Mouse (Mus musculus): ENCODE results near the gene Kcnd3. TPM values are rescaled to one million over a fixed set of nuclear protein-coding genes. Genes with fewer than 3 reads are reported as not detected.

The Kcnd3 gene
- polyA plus RNA-seq, 1 experiment: not detected

DNA sequence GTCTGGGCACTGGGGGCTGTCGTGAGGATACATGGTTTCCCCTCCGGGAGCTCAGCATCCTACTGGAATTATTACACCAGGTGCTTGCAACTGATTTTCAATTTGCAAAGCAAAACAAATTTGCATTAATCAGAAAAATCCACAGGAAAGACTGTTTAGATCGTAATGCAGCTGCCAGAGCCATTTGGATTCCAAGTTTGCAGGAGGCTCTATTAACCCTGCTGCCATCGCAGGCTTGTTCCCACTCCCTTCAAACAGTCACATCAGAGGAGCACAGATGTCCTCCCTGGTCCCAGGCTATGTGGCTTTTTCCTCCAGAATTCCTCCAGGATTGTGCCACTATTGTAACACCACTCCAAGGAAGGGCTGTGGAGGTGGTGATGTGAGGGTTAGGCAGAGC lies 54.5 kb downstream of the Kcnd3 start:
- no peak overlapping the region for H3K4me3 ChIP-seq (replicated peaks)
- H3K27me3 ChIP-seq (ENCODE audit: control insufficient read depth): no peaks in the 10 kb centered on the region
- TF ChIP-seq GATA1 (IDR thresholded peaks at IDR 0.05; ENCODE audit: low read length): no peak
- TF ChIP-seq TAL1 (IDR thresholded peaks at IDR 0.05; ENCODE audit: low read length): no peak
- H3K9me3 ChIP-seq (ENCODE audit: control insufficient read depth, low read length): no peaks in the 10 kb centered on the region
- H3K4me1 ChIP-seq (ENCODE audit: control insufficient read depth): no peaks in the 10 kb centered on the region
- H3K36me3 ChIP-seq (ENCODE audit: control insufficient read depth): no peaks in the 10 kb centered on the region

GRCm38 (mm10) chr3:105509321-105509720 lies 57.2 kb downstream of the Kcnd3 start:
- TF ChIP-seq TAL1 (IDR thresholded peaks at IDR 0.05; ENCODE audit: low read length) (no peak), GATA1 (IDR thresholded peaks at IDR 0.05; ENCODE audit: low read length) (no peak)
- no peaks in the 10 kb centered on the region for H3K36me3 ChIP-seq (ENCODE audit: control insufficient read depth)
- no peaks in the 10 kb centered on the region for H3K9me3 ChIP-seq (ENCODE audit: control insufficient read depth, low read length)
- H3K4me1 ChIP-seq (ENCODE audit: control insufficient read depth): no peaks in the 10 kb centered on the region
- no peaks in the 10 kb centered on the region for H3K27me3 ChIP-seq (ENCODE audit: control insufficient read depth)
- H3K4me3 ChIP-seq (replicated peaks): no peak overlapping the region

DNA sequence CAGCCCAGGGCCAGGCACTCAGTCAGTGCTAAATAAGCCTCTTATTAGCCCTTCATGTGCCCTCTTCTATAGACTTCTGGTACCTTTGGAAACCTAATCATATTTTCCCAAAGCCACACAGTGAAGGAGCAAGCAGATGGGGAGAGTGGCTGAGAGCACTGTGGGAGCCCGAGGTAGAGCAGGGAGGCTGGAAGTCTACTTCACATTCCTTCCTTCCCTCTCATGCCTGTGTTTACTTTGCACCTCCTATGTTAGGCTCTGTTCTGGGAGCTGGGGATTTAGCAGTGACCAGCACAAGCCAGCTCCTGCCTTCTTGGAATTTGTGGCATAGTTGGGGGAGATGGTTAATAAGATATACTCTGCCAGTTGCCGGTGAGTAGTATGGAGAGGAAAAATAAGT lies 59.7 kb downstream of the Kcnd3 start:
- Histone ChIP-seq H3K4me1 (ENCODE audit: control insufficient read depth) (no peaks in the 10 kb centered on the region), H3K9me3 (ENCODE audit: control insufficient read depth, low read length) (no peaks in the 10 kb centered on the region), H3K27me3 (ENCODE audit: control insufficient read depth) (no peaks in the 10 kb centered on the region), H3K4me3 (replicated peaks) (no peak overlapping the region), H3K36me3 (ENCODE audit: control insufficient read depth) (no peaks in the 10 kb centered on the region)
- TF ChIP-seq TAL1 (IDR thresholded peaks at IDR 0.05; ENCODE audit: low read length): no peak

GRCm38 (mm10) chr3:105514215-105514614 lies 62.1 kb downstream of the Kcnd3 start:
- Histone ChIP-seq H3K4me3 (replicated peaks) (no peak overlapping the region), H3K36me3 (ENCODE audit: control insufficient read depth) (no peaks in the 10 kb centered on the region), H3K9me3 (ENCODE audit: control insufficient read depth, low read length) (no peaks in the 10 kb centered on the region), H3K4me1 (ENCODE audit: control insufficient read depth) (no peaks in the 10 kb centered on the region), H3K27me3 (ENCODE audit: control insufficient read depth) (no peaks in the 10 kb centered on the region)
- no peak for TF ChIP-seq TAL1 (IDR thresholded peaks at IDR 0.05; ENCODE audit: low read length)
- TF ChIP-seq GATA1 (IDR thresholded peaks at IDR 0.05; ENCODE audit: low read length): no peak

DNA sequence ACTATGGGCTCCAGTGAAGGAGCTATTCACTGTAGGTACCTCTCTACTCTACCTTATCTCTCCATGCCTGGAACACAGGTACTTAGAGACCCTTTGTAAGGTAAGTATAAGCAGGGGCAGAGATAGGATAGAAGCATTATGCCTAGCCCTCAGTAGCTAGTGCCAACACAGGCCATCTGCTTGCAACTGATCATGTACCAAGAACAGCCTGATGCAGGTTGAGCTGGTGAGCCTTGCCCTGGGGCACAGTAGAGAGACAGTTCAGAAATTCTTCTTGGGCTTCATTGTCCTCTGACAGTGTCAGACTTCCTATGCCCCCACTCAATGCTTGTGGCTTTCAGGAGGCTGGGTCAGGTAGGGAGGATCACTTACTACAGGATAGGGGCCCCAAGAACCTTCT lies 62.9 kb downstream of the Kcnd3 start:
- H3K36me3 ChIP-seq (ENCODE audit: control insufficient read depth): no peaks in the 10 kb centered on the region
- no peaks in the 10 kb centered on the region for H3K27me3 ChIP-seq (ENCODE audit: control insufficient read depth)
- H3K9me3 ChIP-seq (ENCODE audit: control insufficient read depth, low read length): no peaks in the 10 kb centered on the region
- TF ChIP-seq GATA1 (IDR thresholded peaks at IDR 0.05; ENCODE audit: low read length): no peak
- TF ChIP-seq TAL1 (IDR thresholded peaks at IDR 0.05; ENCODE audit: low read length): no peak
- no peaks in the 10 kb centered on the region for H3K4me1 ChIP-seq (ENCODE audit: control insufficient read depth)
- H3K4me3 ChIP-seq (replicated peaks): no peak overlapping the region

GRCm38 (mm10) chr3:105515640-105516039 lies 63.5 kb downstream of the Kcnd3 start:
- TF ChIP-seq GATA1 (IDR thresholded peaks at IDR 0.05; ENCODE audit: low read length) (no peak), TAL1 (IDR thresholded peaks at IDR 0.05; ENCODE audit: low read length) (no peak)
- Histone ChIP-seq H3K4me1 (ENCODE audit: control insufficient read depth) (no peaks in the 10 kb centered on the region), H3K36me3 (ENCODE audit: control insufficient read depth) (no peaks in the 10 kb centered on the region), H3K4me3 (replicated peaks) (no peak overlapping the region), H3K27me3 (ENCODE audit: control insufficient read depth) (no peaks in the 10 kb centered on the region), H3K9me3 (ENCODE audit: control insufficient read depth, low read length) (no peaks in the 10 kb centered on the region)

- Histone ChIP-seq H3K36me3 (ENCODE audit: control insufficient read depth) (no peaks in the 10 kb centered on the region), H3K4me3 (replicated peaks) (no peak overlapping the region), H3K4me1 (ENCODE audit: control insufficient read depth) (no peaks in the 10 kb centered on the region), H3K27me3 (ENCODE audit: control insufficient read depth) (no peaks in the 10 kb centered on the region), H3K9me3 (ENCODE audit: control insufficient read depth, low read length) (no peaks in the 10 kb centered on the region)
- TF ChIP-seq TAL1 (IDR thresholded peaks at IDR 0.05; ENCODE audit: low read length): no peak
Observed at GRCm38 (mm10) chr3:105520446-105520845, 68.3 kb downstream of the Kcnd3 start.

GRCm38 (mm10) chr3:105521178-105521631 lies 69.1 kb downstream of the Kcnd3 start:
- H3K4me1 ChIP-seq (ENCODE audit: control insufficient read depth): no peaks in the 10 kb centered on the region
- H3K9me3 ChIP-seq (ENCODE audit: control insufficient read depth, low read length): no peaks in the 10 kb centered on the region
- TF ChIP-seq TAL1 (IDR thresholded peaks at IDR 0.05; ENCODE audit: low read length) (no peak), GATA1 (IDR thresholded peaks at IDR 0.05; ENCODE audit: low read length) (no peak)
- no peaks in the 10 kb centered on the region for H3K27me3 ChIP-seq (ENCODE audit: control insufficient read depth)
- no peaks in the 10 kb centered on the region for H3K36me3 ChIP-seq (ENCODE audit: control insufficient read depth)
- no peak overlapping the region for H3K4me3 ChIP-seq (replicated peaks)

DNA sequence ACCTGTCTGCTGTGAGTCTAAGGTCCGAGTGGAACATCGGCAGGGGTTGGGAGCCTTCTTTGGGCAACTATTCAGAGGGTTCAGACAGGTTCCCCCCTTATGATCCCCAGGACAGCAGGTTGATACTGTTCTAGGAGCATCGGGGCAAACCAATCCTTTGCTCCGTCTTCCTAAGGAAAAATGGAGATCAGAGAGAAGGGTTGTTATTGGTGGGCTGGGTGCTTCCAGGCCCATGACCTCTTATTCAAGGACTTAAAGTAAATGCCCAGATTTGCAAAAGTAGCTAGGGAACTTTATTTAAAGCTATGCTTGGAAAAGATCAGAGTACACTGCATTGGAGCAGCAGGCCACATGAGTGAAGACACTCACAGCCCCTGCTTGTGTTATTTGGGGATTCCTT lies 69.5 kb downstream of the Kcnd3 start:
- Histone ChIP-seq H3K4me1 (ENCODE audit: control insufficient read depth) (no peaks in the 10 kb centered on the region), H3K9me3 (ENCODE audit: control insufficient read depth, low read length) (no peaks in the 10 kb centered on the region), H3K27me3 (ENCODE audit: control insufficient read depth) (no peaks in the 10 kb centered on the region), H3K4me3 (replicated peaks) (no peak overlapping the region), H3K36me3 (ENCODE audit: control insufficient read depth) (no peaks in the 10 kb centered on the region)
- no peak for TF ChIP-seq TAL1 (IDR thresholded peaks at IDR 0.05; ENCODE audit: low read length)
- TF ChIP-seq GATA1 (IDR thresholded peaks at IDR 0.05; ENCODE audit: low read length): no peak

- Histone ChIP-seq H3K27me3 (ENCODE audit: control insufficient read depth) (no peaks in the 10 kb centered on the region), H3K36me3 (ENCODE audit: control insufficient read depth) (no peaks in the 10 kb centered on the region), H3K9me3 (ENCODE audit: control insufficient read depth, low read length) (no peaks in the 10 kb centered on the region), H3K4me1 (ENCODE audit: control insufficient read depth) (no peaks in the 10 kb centered on the region), H3K4me3 (replicated peaks) (no peak overlapping the region)
- TF ChIP-seq GATA1 (IDR thresholded peaks at IDR 0.05; ENCODE audit: low read length) (no peak), TAL1 (IDR thresholded peaks at IDR 0.05; ENCODE audit: low read length) (no peak)
Observed at GRCm38 (mm10) chr3:105528860-105529259, 76.7 kb downstream of the Kcnd3 start.

All from erythroblast, embryonic 14.5 days (primary cell).